Comparison of ENCODE assay signal across 28 mouse cellular contexts in the genomic region with DNA sequence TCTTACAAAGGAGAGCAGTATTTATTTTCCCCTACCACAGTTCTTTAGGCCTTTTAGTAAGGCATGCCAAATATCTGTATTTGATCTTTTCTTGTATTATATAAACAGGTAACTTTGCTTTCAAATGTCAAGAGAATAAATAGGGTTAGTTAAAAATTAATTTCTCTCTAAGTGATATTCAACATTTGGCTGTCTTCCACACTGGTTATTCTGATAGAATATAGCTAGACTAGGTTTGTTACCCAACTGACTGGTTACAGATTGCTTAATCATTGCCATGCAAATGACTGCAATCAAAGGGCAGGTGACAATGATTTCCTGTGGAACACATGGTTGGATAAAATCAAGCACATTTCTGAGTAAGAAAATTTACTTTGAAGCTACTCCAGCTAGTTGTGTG. TPM values are rescaled to one million over a fixed set of nuclear protein-coding genes. Genes with fewer than 3 reads are reported as not detected.
DNase-seq lines count a peak whose midpoint lies in the region; ATAC-seq and TF ChIP-seq lines count a peak whose summit lies in the region.
"Had no signal": no experiment of that assay in that cellular context is flagged by ENCODE, and none has a peak within 500 bp of the region (broad histone marks: within the 10 kb centered on the region; RNA-seq: fewer than 3 reads in every experiment).

No protein-coding gene starts in this region.

- no peaks in the 10 kb centered on the region for H3K27me3 ChIP-seq in kidney, postnatal 0 days (ENCODE audit: insufficient read depth, low read length)
- H3K27me3 ChIP-seq: CH12.LX; forebrain, embryonic 13.5 days had no signal

- DNase-seq in kidney, adult 11 months: peak; percentile 39
- no peak for DNase-seq in kidney, adult 18-20 months
- DNase-seq in kidney, adult 9 months: peak; percentile 87
- DNase-seq in kidney, postnatal 4 days: no peak
- DNase-seq in kidney, postnatal 0 days (ENCODE audit: low spot score): peak; percentile 35
- DNase-seq in left cerebral cortex, adult 11 months (ENCODE audit: low spot score): no peak
- DNase-seq in adrenal gland, postnatal 14 days: no peak
- DNase-seq: adrenal gland, adult 2 months; adrenal gland, postnatal 25 days; cerebellum, adult 11-12 months; cerebellum, adult 8-10 months; cerebellum, postnatal 10 days; cerebellum, postnatal 36 days; gastrocnemius, postnatal 10 days; gastrocnemius, postnatal 36 days; heart, adult 2 months; heart, postnatal 14 days; heart, postnatal 4 days had no signal

- H3K4me1 ChIP-seq in kidney, postnatal 0 days (replicated peaks; ENCODE audit: insufficient read depth, low read length): no peaks in the 10 kb centered on the region; the same call in 1 of the 2 replicates
- H3K4me1 ChIP-seq: heart, embryonic 10.5 days had no signal

- TF ChIP-seq CTCF in kidney, postnatal 0 days (IDR thresholded peaks at IDR 0.05; ENCODE audit: low read depth): no peak

- ATAC-seq in inflammation-experienced regulatory T-cells, adult 6 months: peak; percentile 65
- no peak for ATAC-seq in kidney, postnatal 0 days (replicated peaks; ENCODE audit: low FRiP score, low read depth)
- ATAC-seq: forebrain, embryonic 13.5 days; forebrain, embryonic 16.5 days had no signal

- no peak overlapping the region for H3K4me3 ChIP-seq in kidney, postnatal 0 days (replicated peaks; ENCODE audit: low read depth, low read length)
- H3K4me3 ChIP-seq: forebrain, embryonic 10.5 days; forebrain, embryonic 13.5 days; heart, adult 2 months; heart, embryonic 10.5 days; heart, embryonic 13.5 days had no signal

- H3K27ac ChIP-seq in kidney, postnatal 0 days: no peak overlapping the region
- H3K27ac ChIP-seq: forebrain, embryonic 10.5 days; forebrain, embryonic 13.5 days; heart, adult 2 months; heart, embryonic 10.5 days; heart, embryonic 13.5 days; hindbrain, embryonic 14.5 days had no signal

- H3K4me2 ChIP-seq in kidney, postnatal 0 days (ENCODE audit: low read length): no peak overlapping the region
- H3K4me2 ChIP-seq: forebrain, embryonic 13.5 days; heart, embryonic 13.5 days; hindbrain, embryonic 14.5 days had no signal

- no peak overlapping the region for H3K9ac ChIP-seq in kidney, postnatal 0 days (ENCODE audit: low read depth, low read length)
- H3K9ac ChIP-seq: forebrain, embryonic 13.5 days; heart, embryonic 13.5 days; hindbrain, embryonic 14.5 days had no signal

- no peaks in the 10 kb centered on the region for H3K9me3 ChIP-seq in kidney, postnatal 0 days (replicated peaks; ENCODE audit: low read length)
- H3K9me3 ChIP-seq: forebrain, embryonic 10.5 days; G1E; heart, embryonic 10.5 days; heart, embryonic 13.5 days had no signal

- H3K36me3 ChIP-seq in kidney, postnatal 0 days (ENCODE audit: insufficient read depth, low read length): no peaks in the 10 kb centered on the region
- H3K36me3 ChIP-seq: forebrain, embryonic 10.5 days; G1E; heart, embryonic 10.5 days; heart, embryonic 13.5 days had no signal

RNA-seq across cellular contexts. Expression of a gene that starts 7.5 kb away (rescaled TPM):
- polyA plus RNA-seq in inflammation-experienced regulatory T-cells, adult 6 months (2017; shearing (Covaris generic)): 1 to 10 TPM; 4.6 to 7.2 (median 5.6) TPM
- polyA plus RNA-seq in kidney, postnatal 0 days (2015; fragmentation: Nextera tagmentation; extraction: Ambion mirVana): 8.3 and 8.4 TPM in 2 replicates
- total RNA-seq in adrenal gland, postnatal 14 days (2021): 30.9 and 37.2 TPM in 2 replicates
- total RNA-seq: granulocyte monocyte progenitor cell, adult 5-6 weeks had no signal
- polyA plus RNA-seq: G1E had no signal

Comparison
In these comparisons a context has a peak if more than half of its experiments do, and no peak if none do; other contexts are left out.
1. DNase-seq: peak in kidney, adult 11 months (single experiment), kidney, adult 9 months (single experiment) and kidney, postnatal 0 days (single experiment); none in kidney, adult 18-20 months (single experiment), kidney, postnatal 4 days (0 of 2), left cerebral cortex, adult 11 months (single experiment) and adrenal gland, postnatal 14 days (single experiment).